Comparison of ENCODE assay signal across 7 mouse cellular contexts in the genomic region with DNA sequence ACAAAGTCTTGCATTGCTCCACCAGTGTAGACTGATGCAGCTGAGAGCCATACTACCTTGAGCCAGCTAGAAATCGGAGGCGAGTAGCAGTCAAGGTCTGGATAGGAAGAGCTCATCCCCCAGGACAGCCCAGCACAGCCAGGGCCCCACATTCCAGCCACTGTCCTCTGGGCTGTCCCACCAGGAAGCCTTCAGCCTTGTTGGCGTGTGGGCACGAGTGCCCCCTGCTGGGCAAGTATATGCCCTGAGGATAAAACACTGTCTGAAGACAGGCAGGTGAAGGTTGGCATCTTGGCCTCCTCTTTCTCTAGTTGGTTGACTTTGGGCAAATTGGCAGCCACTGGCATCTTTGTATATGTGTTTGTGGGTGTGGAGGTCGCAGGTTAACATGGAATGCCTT. TPM values are rescaled to one million over a fixed set of nuclear protein-coding genes. Genes with fewer than 3 reads are reported as not detected.
DNase-seq lines count a peak whose midpoint lies in the region; ATAC-seq lines count a peak whose summit lies in the region.

No protein-coding gene starts in this region.

- H3K4me3 ChIP-seq in hindbrain, embryonic 12.5 days, result no peak overlapping the region

- no peaks in the 10 kb centered on the region for H3K9me3 ChIP-seq in hindbrain, embryonic 12.5 days (replicated peaks)

- H3K9ac ChIP-seq in hindbrain, embryonic 12.5 days, result no peak overlapping the region

- no peaks in the 10 kb centered on the region for H3K27me3 ChIP-seq in hindbrain, embryonic 12.5 days

- ATAC-seq in hindbrain, embryonic 12.5 days (ENCODE audit: low FRiP score), result 0 out of 2 replicates have a peak, but pooled peaks have one; percentile 41

- H3K27ac ChIP-seq in hindbrain, embryonic 12.5 days, result no peak overlapping the region

- no peak overlapping the region for H3K4me2 ChIP-seq in hindbrain, embryonic 12.5 days (replicated peaks)

- no peaks in the 10 kb centered on the region for H3K36me3 ChIP-seq in hindbrain, embryonic 12.5 days

- 24% methylated on average over 5 of the region's 5 CpGs for WGBS in hindbrain, embryonic 12.5 days

- peak; percentile 50 for DNase-seq in Muller cell, postnatal 12 days (ENCODE audit: inconsistent ontology term)
- DNase-seq in c-Kit-negative CD71-positive TER-119-positive erythroid progenitor cells, embryonic 14.5 days (ENCODE audit: low read depth, low spot score), result peak; percentile 20
- peak; percentile 15 to 54 for DNase-seq in frontal cortex, postnatal 14 days (ENCODE audit: low spot score in 2 of 2)
- peak; percentile 44 to 55 for DNase-seq in layer of hippocampus, postnatal 14 days (ENCODE audit: low spot score in 2 of 2)
- DNase-seq in lung, postnatal 4 days, result peak; percentile 78 to 83
- peak; percentile 29 to 73 for DNase-seq in spleen, adult 18-20 months

- H3K4me1 ChIP-seq in hindbrain, embryonic 12.5 days, result peaks cover 14% of the 10 kb centered on the region

RNA-seq across cellular contexts. Expression of a gene that starts 56.0 kb away (rescaled TPM):
- 14.7 and 16.5 TPM in 2 replicates for polyA plus RNA-seq in hindbrain, embryonic 12.5 days (2016; fragmentation: Nextera tagmentation; extraction: Ambion mirVana)
- total RNA-seq in layer of hippocampus, postnatal 14 days (2021), result 1 to 10 TPM; 2.2 to 2.8 TPM

Comparison
In these comparisons a context has a peak if more than half of its experiments do, and no peak if none do; other contexts are left out.
1. DNase-seq: peak in every context shown above with its lines; median percentile 80 in lung, postnatal 4 days; 51 in spleen, adult 18-20 months; 50 in Muller cell, postnatal 12 days; 50 in layer of hippocampus, postnatal 14 days; 34 in frontal cortex, postnatal 14 days; 20 in c-Kit-negative CD71-positive TER-119-positive erythroid progenitor cells, embryonic 14.5 days.